Mouse (Mus musculus) midbrain, embryonic 11.5 days (tissue): ENCODE measurements around the gene Emc10. TPM values are rescaled to one million over a fixed set of nuclear protein-coding genes. Genes with fewer than 3 reads are reported as not detected.

Source experiments
- ATAC-seq: fragments of 200-750 bp; cut with Nextera tagmentation; 2 replicates; pipeline ENCODE4 v1.8.0; 2017; ENCODE audit warnings: moderate TSS enrichment, moderate library complexity; ENCODE audit not compliant: low FRiP score
- DNase-seq: peaks from one replicate; pipeline ENCODE4 v3.0.0; 2015; ENCODE audit warnings: low spot score; ENCODE audit errors: missing footprints
- H3K27ac ChIP-seq: fragments of 300-500 bp; sonication (generic); 2 replicates; pipeline ENCODE4 v1.5.1; 2014; ENCODE audit warnings: low read depth, low read length
- H3K27me3 ChIP-seq: fragments of 300-500 bp; sonication (generic); 2 replicates; pipeline ENCODE4 v1.6.1; 2014; ENCODE audit warnings: mild to moderate bottlenecking, low read length, moderate library complexity, mixed read lengths; ENCODE audit not compliant: control insufficient read depth, insufficient read depth
- H3K36me3 ChIP-seq: fragments of 300-500 bp; sonication (generic); 2 replicates; pipeline ENCODE4 v1.6.1; 2014; ENCODE audit warnings: mild to moderate bottlenecking, low read length, moderate library complexity, mixed read lengths; ENCODE audit not compliant: control insufficient read depth, insufficient read depth
- H3K4me1 ChIP-seq: fragments of 300-500 bp; sonication (generic); 2 replicates; pipeline ENCODE4 v1.6.1; 2014; ENCODE audit warnings: low read length; ENCODE audit not compliant: control insufficient read depth, insufficient read depth
- H3K4me2 ChIP-seq: fragments of 300-500 bp; sonication (generic); 2 replicates; pipeline ENCODE4 v1.6.1; 2014; ENCODE audit warnings: mild to moderate bottlenecking, moderate library complexity
- H3K4me3 ChIP-seq: fragments of 300-500 bp; sonication (generic); 2 replicates; pipeline ENCODE4 v1.5.1; 2014; ENCODE audit warnings: low read depth, low read length
- H3K9ac ChIP-seq: fragments of 300-500 bp; sonication (generic); 2 replicates; pipeline ENCODE4 v1.6.1; 2014; ENCODE audit warnings: low read length
- H3K9me3 ChIP-seq: fragments of 300-500 bp; sonication (generic); 2 replicates; pipeline ENCODE4 v1.6.1; 2016; ENCODE audit warnings: low read length; ENCODE audit not compliant: control insufficient read depth
- WGBS: fragments of 180-500 bp; shearing (Covaris S2); extraction: QIAGEN DNeasy Blood & Tissue Kit; methylation state at CpG from one replicate; pipeline ENCODE4 v1.1.7; 2014; 5-methylcytosine and 5-hydroxymethylcytosine counted together
- polyA plus RNA-seq: library from polyadenylated mRNA; unstranded; fragments of >200 nt; fragmentation: Nextera tagmentation; extraction: Ambion mirVana; gene quantifications from 2 replicates; pipeline ENCODE4 v1.2.1, GENCODE M21; 2014

Gene Emc10
- polyA plus RNA-seq = 91.8 and 99.3 TPM in 2 replicates

DNA sequence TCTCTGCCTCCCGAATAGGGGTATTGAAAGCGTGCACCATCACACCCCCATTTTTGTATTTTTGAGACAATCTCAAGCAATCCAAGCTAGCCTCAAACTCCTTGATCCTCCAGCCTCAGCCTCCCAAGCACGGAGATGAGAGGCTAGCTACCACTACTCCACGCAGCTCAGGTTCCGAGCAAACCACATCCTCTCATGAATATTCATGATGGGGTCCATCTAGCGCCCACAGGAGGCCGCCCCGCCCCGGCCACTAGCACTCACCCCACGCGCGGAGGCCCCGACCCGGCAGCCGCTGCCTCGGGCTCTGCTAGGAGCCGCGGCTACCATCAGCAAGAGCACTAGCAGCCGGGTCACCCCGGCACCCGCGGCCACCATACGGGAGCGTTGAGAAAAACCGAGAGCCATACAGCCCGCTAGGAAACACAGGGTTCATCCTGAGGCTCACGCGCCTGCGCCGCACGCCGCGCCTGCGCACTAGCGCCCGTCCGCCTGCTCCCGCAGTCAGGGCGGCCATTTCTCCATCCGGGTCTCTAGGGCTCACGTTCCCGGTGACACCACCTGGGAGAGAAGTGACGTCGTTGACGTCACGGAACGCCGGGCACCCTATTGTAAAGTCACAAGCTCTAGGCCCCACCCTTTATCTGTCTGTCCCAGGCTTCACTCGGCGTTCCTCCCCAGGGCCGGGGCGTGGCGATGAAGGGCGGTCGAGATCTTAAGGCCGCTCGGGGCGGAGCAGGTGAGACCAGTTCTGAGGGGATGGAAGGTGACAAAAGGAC is at the start of gene Emc10, which contains the start of gene Fam71e1:
Emc10 (minus strand) TSS at position 538 of the 779 bp plus-strand sequence.
Fam71e1 (plus strand) TSS at position 590 of the 779 bp plus-strand sequence.
- ATAC-seq (peak; percentile 96), DNase-seq (peak; percentile 100)
- Histone ChIP-seq H3K27ac (peak within 1 kb of the TSS; percentile 85), H3K36me3 (peaks cover 10% of the 10 kb centered on the region), H3K4me3 (peak within 1 kb of the TSS; percentile 76), H3K4me1 (peaks cover 10% of the 10 kb centered on the region), H3K27me3 (no peaks in the 10 kb centered on the region), H3K9ac (peak within 1 kb of the TSS; percentile 93), H3K4me2 (peak within 1 kb of the TSS; percentile 83), H3K9me3 (no peaks in the 10 kb centered on the region)
- WGBS = 1% methylated on average over 58 of the region's 58 CpGs

DNA sequence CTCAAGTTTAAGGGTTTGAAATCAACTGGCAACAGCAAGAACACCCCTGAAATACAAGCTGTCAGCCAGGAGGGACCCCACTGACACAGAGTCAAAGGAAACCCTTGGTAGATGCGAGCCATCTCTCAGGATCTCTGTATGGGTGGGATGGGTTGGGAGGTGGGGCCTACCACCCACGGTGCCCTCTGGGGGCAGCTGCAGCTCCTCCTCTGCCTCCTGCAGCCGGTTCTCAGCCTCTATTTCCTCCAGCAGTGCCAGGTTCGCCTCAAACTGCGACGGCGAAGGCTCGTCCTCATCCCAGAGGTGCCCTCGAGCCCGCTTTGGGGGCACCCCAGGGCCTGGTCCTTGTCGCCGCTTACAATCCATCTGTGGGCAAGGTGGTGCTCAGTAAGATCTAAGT is 46.7 kb upstream of the Emc10 start:
- DNase-seq (no peak), ATAC-seq (no peak)
- Histone ChIP-seq H3K27me3 (no peaks in the 10 kb centered on the region), H3K4me2 (no peak overlapping the region), H3K9me3 (0 out of 2 replicates have a peak, but pooled peaks cover 3% of the 10 kb centered on the region), H3K9ac (no peak overlapping the region), H3K36me3 (peaks cover 17% of the 10 kb centered on the region), H3K4me3 (no peak overlapping the region), H3K4me1 (peaks cover 11% of the 10 kb centered on the region), H3K27ac (no peak overlapping the region)
- 80% methylated on average over 12 of the region's 12 CpGs for WGBS

DNA sequence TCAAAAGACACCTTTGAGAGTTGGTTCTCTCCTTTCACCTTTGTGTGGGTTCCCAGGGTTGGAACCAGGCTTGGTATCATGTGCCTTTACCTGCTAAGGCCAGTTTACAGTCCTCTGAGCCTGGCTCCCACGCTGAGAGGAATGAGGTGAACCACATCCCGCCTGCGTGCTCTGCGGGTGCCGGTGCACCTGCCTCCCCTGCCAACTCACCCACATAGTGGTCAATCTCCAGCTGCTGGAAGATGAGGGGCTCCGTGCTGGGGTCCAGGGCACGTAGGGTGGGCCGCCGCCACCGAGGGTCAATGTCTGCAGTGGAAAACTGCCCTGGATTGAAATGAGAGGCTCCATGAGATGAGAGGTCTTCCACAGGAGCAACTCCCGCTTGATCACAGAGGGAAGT is 46.2 kb upstream of the Emc10 start:
- H3K27ac ChIP-seq = no peak overlapping the region
- peaks cover 6% of the 10 kb centered on the region for H3K4me1 ChIP-seq
- 0 out of 2 replicates have a peak, but pooled peaks cover 3% of the 10 kb centered on the region for H3K9me3 ChIP-seq
- DNase-seq = no peak
- H3K27me3 ChIP-seq = no peaks in the 10 kb centered on the region
- 92% methylated on average over 11 of the region's 11 CpGs for WGBS
- H3K4me3 ChIP-seq = no peak overlapping the region
- H3K36me3 ChIP-seq = peaks cover 20% of the 10 kb centered on the region
- no peak overlapping the region for H3K4me2 ChIP-seq
- ATAC-seq = no peak
- H3K9ac ChIP-seq = no peak overlapping the region

DNA sequence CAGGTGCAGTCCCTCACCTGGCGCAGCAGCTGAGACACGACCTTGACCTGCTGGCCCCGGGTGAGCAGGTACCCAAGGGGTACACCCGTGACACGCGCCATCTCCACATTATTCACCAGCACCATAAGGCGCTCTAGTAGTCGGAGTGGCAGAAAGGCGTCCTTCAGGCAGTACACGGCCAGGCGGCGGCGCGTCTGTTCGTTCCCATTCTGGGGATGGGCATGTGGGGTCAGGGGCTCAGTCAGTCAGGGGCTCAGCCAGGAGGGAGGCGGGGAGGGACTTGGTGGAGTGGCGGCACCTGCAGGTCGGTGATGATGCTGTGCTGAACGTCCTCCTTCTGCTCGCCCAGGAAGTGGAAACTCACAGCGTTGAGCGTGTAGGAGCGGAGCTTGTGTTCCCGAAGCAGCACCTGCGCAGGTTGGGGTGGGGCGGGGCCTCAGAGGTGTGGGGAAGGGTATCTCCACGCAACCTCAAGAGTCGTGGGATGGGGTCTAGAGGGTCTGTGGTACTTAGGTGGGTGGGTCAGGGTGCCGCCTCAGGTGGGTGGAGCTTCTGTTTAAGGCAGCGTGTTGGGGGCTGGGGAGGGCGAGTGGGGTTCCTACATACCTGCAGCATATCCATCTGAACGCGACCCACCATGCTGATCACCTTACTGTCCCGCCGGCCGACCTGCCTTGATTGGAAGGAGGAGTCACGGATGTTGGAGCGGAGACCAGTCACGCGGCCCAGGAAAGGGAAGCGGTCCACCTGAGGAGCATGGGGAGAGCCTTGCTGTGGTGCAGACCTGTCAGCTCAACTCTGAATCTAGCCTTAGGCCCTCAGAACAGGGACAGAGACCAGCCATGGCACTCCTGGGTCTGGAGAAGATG is 42.7 kb upstream of the Emc10 start:
- no peak for ATAC-seq
- no peak for DNase-seq
- Histone ChIP-seq H3K9me3 (no peaks in the 10 kb centered on the region), H3K4me1 (no peaks in the 10 kb centered on the region), H3K9ac (no peak overlapping the region), H3K4me3 (no peak overlapping the region), H3K36me3 (peaks cover 40% of the 10 kb centered on the region), H3K27me3 (no peaks in the 10 kb centered on the region), H3K27ac (no peak overlapping the region), H3K4me2 (no peak overlapping the region)
- 92% methylated on average over 41 of the region's 41 CpGs for WGBS

DNA sequence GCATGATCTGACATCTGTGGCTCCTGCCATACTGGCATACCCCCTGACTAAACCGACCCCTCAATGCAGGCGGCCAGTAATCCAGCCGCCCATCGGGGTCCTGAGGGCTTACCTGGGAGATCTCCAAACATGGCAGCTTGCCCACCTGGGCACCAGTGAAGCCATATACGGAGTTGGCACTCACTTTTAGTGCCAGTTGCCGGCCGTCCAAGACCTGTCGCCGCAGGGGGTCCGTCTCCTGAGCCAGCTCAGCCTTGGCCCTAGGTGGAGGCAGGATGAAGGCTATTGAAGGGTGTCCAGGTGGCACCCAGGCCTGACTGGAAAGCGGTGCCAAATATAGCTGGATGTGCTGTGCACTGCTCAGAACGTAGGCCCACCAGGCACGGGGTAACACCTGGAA is 41.2 kb upstream of the Emc10 start:
- DNase-seq (no peak), ATAC-seq (no peak)
- Histone ChIP-seq H3K27me3 (no peaks in the 10 kb centered on the region), H3K4me2 (no peak overlapping the region), H3K36me3 (peaks cover 48% of the 10 kb centered on the region), H3K9me3 (no peaks in the 10 kb centered on the region), H3K4me3 (no peak overlapping the region), H3K27ac (no peak overlapping the region), H3K9ac (no peak overlapping the region), H3K4me1 (no peaks in the 10 kb centered on the region)
- 94% methylated on average over 13 of the region's 13 CpGs for WGBS

DNA sequence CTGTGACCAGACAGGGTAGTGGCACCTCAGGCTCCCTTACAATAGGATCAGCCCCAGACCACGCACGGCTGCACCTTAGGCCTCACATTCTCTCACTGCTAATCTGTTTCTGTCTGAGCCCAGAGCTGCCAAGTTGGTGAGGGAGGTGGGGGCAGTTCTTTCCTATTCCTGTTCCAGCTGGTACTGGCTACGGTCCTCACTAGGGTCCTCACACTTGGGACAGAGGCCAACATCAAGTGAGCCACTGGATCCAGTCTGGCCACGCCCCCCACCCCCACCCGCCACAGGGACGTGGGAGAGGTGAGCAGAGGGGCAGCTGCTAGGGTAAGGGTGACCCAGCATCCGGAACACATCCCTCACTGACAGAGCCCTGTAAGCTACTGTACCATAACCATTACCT is 40.7 kb upstream of the Emc10 start:
- peaks cover 44% of the 10 kb centered on the region for H3K36me3 ChIP-seq
- 81% methylated on average over 7 of the region's 7 CpGs for whole genome bisulfite sequencing

DNA sequence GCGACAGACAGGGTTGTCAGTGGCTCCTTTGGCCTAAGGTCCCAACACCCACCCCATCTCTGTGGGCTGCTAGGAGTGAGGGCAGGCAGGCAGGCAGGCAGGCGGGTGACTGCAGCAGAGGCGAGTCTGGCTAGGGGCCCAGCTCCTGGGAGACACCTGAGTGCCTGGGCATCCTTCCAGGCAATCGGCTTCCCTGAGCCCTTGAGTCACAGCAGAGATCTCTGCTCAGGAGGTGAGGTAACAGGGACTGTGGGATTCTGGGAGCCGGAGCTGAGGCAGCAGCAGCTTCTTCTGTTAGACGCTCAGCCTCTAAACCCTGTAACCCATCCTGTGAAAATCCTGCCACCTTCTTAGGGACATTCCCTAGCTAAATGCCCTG is 40.2 kb upstream of the Emc10 start:
- no peak overlapping the region for H3K4me3 ChIP-seq
- peaks cover 43% of the 10 kb centered on the region for H3K36me3 ChIP-seq
- H3K27me3 ChIP-seq = no peaks in the 10 kb centered on the region
- H3K4me1 ChIP-seq = no peaks in the 10 kb centered on the region
- no peak for DNase-seq
- H3K9ac ChIP-seq = no peak overlapping the region
- no peaks in the 10 kb centered on the region for H3K9me3 ChIP-seq
- ATAC-seq = no peak
- WGBS = 92% methylated on average over 6 of the region's 6 CpGs
- no peak overlapping the region for H3K4me2 ChIP-seq
- H3K27ac ChIP-seq = no peak overlapping the region

More for the DNA sequence above, 40.7 kb upstream of the Emc10 start:
- Histone ChIP-seq H3K27me3 (no peaks in the 10 kb centered on the region), H3K4me3 (no peak overlapping the region), H3K4me1 (no peaks in the 10 kb centered on the region), H3K4me2 (no peak overlapping the region), H3K27ac (no peak overlapping the region), H3K9me3 (no peaks in the 10 kb centered on the region), H3K9ac (no peak overlapping the region)
- DNase-seq (no peak), ATAC-seq (no peak)

DNA sequence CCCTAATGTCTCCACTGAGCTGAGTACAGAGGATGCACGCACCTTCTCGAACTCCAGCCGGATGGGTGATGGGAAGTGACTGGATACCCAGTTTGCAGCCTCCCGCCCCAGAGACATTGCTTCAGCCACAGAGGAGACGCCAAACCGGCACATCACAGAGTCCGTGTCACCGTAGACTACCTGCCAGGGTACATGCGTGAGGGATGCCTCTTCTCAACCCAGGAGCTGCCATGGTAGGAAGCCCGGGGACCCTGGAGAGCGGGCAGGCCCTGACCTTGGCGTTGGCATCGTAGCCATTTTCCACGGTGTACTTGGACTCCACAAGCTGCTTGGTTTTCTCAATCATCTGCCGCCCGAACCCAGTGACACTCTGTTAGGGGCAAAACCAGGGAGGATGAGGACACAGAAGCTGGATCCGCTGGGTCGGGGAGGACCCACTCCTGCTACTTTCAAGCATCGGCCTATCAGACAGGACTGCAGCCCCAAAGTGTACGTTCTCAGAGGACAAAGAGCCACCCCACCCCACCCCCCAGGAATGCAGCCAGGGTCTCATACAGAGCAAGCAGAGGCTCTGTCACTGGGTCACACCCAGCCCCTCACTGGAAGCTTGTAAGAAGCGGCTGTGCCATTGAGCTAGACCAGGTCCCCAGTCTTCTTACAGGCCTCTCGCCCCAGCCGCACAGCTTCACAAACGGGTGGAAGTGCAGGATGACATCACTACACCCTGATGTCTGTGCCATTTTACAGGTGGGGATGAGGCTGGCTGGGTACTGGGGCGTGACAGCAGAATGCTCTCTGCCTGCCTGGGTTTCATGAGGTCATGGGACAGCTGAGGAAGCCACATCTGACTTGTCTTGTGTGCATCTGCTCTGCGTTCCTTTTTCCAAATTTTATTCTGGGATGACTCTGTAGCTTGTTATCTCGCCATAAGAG is 39.6 kb upstream of the Emc10 start:
- no peak overlapping the region for H3K4me3 ChIP-seq
- WGBS = 94% methylated on average over 27 of the region's 27 CpGs
- H3K4me1 ChIP-seq = no peaks in the 10 kb centered on the region
- no peak for DNase-seq
- no peak for ATAC-seq
- H3K9me3 ChIP-seq = no peaks in the 10 kb centered on the region
- H3K4me2 ChIP-seq = no peak overlapping the region
- H3K36me3 ChIP-seq = peaks cover 40% of the 10 kb centered on the region
- H3K9ac ChIP-seq = no peak overlapping the region
- H3K27me3 ChIP-seq = no peaks in the 10 kb centered on the region
- H3K27ac ChIP-seq = no peak overlapping the region
